Mouse (Mus musculus) hindbrain, embryonic 15.5 days (tissue): Measurements from ENCODE around the gene Gm11042. TPM values are rescaled to one million over a fixed set of nuclear protein-coding genes. Genes with fewer than 3 reads are reported as not detected.
A peak's percentile ranks its signal among the peaks of the same experiment; 100 is the strongest.

Source experiments
- ATAC-seq: fragments of 200-750 bp; cut with Nextera tagmentation; 2 replicates; pipeline ENCODE4 v1.8.0; 2017; ENCODE audit warnings: low read depth, moderate number of reproducible peaks, moderate TSS enrichment; ENCODE audit not compliant: low FRiP score
- H3K27ac ChIP-seq: fragments of 300-500 bp; sonication (generic); replicated peaks from 2 replicates; pipeline ENCODE4 v1.5.1; 2015; ENCODE audit warnings: mild to moderate bottlenecking, inconsistent platforms
- H3K27me3 ChIP-seq: fragments of 300-500 bp; sonication (generic); 2 replicates; pipeline ENCODE4 v1.6.1; 2015; ENCODE audit warnings: control low read depth, inconsistent platforms
- H3K36me3 ChIP-seq: fragments of 300-500 bp; sonication (generic); 2 replicates; pipeline ENCODE4 v1.6.1; 2015; ENCODE audit warnings: control low read depth, inconsistent platforms
- H3K4me1 ChIP-seq: fragments of 300-500 bp; sonication (generic); replicated peaks from 2 replicates; pipeline ENCODE4 v1.6.1; 2015; ENCODE audit warnings: control low read depth, inconsistent platforms
- H3K4me2 ChIP-seq: fragments of 300-500 bp; sonication (generic); 2 replicates; pipeline ENCODE4 v1.6.1; 2015; ENCODE audit warnings: moderate library complexity, mild to moderate bottlenecking, inconsistent platforms
- H3K4me3 ChIP-seq: fragments of 300-500 bp; sonication (generic); 2 replicates; pipeline ENCODE4 v1.5.1; 2015; ENCODE audit warnings: mild to moderate bottlenecking, inconsistent platforms
- H3K9ac ChIP-seq: fragments of 300-500 bp; sonication (generic); 2 replicates; pipeline ENCODE4 v1.6.1; 2015; ENCODE audit warnings: inconsistent platforms
- H3K9me3 ChIP-seq: fragments of 300-500 bp; sonication (generic); 2 replicates; pipeline ENCODE4 v1.6.1; 2016; ENCODE audit warnings: control low read depth, inconsistent platforms
- WGBS: fragments of 180-500 bp; shearing (Covaris S2); methylation state at CpG from one replicate; pipeline ENCODE4 v1.1.7; 2015; 5-methylcytosine and 5-hydroxymethylcytosine counted together
- polyA plus RNA-seq: library from polyadenylated mRNA; unstranded; fragments of >200 nt; fragmentation: Nextera tagmentation; extraction: Ambion mirVana; gene quantifications from 2 replicates; pipeline ENCODE4 v1.2.1, GENCODE M21; 2015

The Gm11042 gene
- polyA plus RNA-seq, 1 experiment from 2014 or later, result not detected

DNA sequence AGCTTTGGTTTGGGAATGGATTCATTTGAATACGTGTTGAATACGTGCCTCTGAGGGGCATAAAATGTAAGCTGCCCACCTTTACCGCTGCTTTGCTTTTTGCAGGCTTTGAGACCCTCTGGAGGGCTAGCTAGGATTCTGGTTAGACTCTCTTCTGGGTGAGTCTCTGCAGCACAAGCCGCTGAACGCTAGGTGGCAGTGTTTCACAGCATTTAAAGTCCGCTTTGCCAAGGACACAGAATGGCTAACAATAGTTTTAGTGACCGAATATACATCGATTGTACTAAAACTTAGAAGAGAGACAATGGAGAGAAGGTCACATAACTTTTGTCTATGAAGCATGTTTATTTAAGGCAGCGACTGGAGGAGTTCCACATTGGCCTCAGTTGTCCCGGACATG is 4.1 kb upstream of the Gm11042 start:
- H3K27ac ChIP-seq, result no peak overlapping the region
- H3K36me3 ChIP-seq, result no peaks in the 10 kb centered on the region
- 0 out of 2 replicates have a peak, but pooled peaks cover 3% of the 10 kb centered on the region for H3K4me1 ChIP-seq
- peak overlapping the region; percentile 30; the same call in 1 of the 2 replicates for H3K4me2 ChIP-seq
- WGBS, result 13% methylated on average over 10 of the region's 10 CpGs
- peak; percentile 55; the same call in 1 of the 2 replicates for ATAC-seq
- no peaks in the 10 kb centered on the region for H3K9me3 ChIP-seq
- H3K9ac ChIP-seq, result no peak overlapping the region
- H3K27me3 ChIP-seq, result no peaks in the 10 kb centered on the region
- no peak overlapping the region for H3K4me3 ChIP-seq

DNA sequence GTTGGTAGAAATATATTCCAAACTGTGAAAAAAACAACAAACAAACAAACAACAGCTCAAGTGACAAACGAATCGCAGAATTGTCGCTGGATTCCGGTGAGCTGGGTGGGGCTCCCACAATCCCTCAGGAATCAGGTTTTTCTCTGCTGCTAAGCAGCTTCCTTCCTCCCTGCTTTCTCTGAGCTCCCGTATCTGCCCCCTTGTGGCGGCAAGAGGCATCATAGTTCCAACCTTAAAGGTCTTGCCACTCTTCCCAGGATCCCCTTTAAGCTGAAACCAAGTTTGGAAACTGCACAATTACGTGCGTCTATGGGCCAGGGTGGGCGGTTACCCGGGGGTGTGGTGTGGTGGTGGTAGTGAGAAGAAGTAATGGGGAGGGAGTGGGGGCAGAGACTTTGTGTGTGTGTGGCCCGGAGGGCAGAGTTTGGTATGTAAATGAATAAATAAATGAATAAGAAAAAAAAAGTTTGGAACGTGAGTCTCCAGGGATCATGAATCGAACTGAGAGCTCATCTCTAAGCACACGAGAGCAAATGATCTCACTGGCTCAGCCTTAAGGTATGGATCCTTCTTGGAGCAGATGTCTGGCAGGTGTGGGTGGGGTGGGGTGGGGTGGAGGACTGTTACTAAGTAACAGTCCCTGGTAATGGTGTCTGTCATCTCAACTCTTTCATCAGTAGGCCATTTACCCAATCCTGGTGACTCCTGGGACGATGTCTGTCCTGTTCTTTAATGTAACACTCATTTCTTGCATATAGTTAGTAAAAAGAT is 980 bp upstream of the Gm11042 start:
- Histone ChIP-seq H3K4me1 (0 out of 2 replicates have a peak, but pooled peaks cover 3% of the 10 kb centered on the region), H3K4me3 (peak overlapping the region; percentile 50), H3K9ac (peak overlapping the region; percentile 69), H3K4me2 (peak overlapping the region; percentile 63), H3K36me3 (no peaks in the 10 kb centered on the region), H3K27ac (peak overlapping the region; percentile 88), H3K27me3 (no peaks in the 10 kb centered on the region), H3K9me3 (no peaks in the 10 kb centered on the region)
- peak; percentile 85 for ATAC-seq
- 16% methylated on average over 15 of the region's 15 CpGs for WGBS

DNA sequence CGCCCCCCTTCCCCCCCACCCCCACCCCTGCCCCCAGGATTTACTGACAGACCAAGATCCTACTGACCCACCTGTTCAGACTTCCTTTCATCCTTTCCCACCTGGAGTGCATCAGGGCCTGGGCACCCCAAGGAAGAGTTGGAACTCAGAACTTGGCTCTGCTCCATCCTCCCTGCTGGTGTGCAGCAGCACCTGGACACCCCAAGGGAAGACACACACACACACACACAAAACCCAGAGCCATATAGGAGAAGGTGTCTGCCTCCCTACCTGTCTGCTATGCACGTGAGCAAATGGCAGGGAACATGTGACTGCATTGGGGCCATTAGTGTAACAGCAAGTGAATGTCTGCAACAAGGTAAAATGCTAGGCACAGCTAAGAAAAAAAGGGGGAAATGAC is 973 bp downstream of the Gm11042 start:
- no peak overlapping the region for H3K4me3 ChIP-seq
- H3K9ac ChIP-seq, result no peak overlapping the region
- no peak for ATAC-seq
- H3K27ac ChIP-seq, result no peak overlapping the region
- WGBS, result 50% methylated on average over 1 of the region's 2 CpGs
- H3K36me3 ChIP-seq, result no peaks in the 10 kb centered on the region
- no peaks in the 10 kb centered on the region for H3K9me3 ChIP-seq
- H3K4me2 ChIP-seq, result no peak overlapping the region
- H3K4me1 ChIP-seq, result 0 out of 2 replicates have a peak, but pooled peaks cover 3% of the 10 kb centered on the region
- H3K27me3 ChIP-seq, result no peaks in the 10 kb centered on the region

DNA sequence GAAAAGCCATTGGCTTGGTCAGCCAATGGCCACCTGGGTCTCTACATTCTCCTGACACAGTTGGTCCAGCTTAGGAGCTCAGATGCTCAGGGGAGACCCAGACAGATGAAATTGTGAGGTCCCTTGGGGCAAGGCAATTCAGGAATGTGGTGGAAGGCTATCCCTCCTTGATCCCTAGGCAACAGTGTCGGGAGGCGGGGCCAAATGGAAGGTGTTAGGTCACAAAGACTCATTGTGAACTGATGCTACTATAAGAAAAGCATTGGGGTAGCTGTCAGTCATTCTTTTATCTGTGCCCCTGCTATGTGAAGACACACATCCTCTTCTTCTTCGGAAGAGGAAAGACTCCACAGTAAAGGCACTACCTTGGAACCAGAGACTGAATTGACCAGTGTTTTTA is 3.6 kb downstream of the Gm11042 start:
- H3K36me3 ChIP-seq, result no peaks in the 10 kb centered on the region
- H3K9ac ChIP-seq, result no peak overlapping the region
- H3K27ac ChIP-seq, result no peak overlapping the region
- no peak for ATAC-seq
- WGBS, result 77% methylated on average over 3 of the region's 3 CpGs
- H3K27me3 ChIP-seq, result no peaks in the 10 kb centered on the region
- no peaks in the 10 kb centered on the region for H3K9me3 ChIP-seq
- H3K4me2 ChIP-seq, result no peak overlapping the region
- no peak overlapping the region for H3K4me3 ChIP-seq
- 0 out of 2 replicates have a peak, but pooled peaks cover 3% of the 10 kb centered on the region for H3K4me1 ChIP-seq

DNA sequence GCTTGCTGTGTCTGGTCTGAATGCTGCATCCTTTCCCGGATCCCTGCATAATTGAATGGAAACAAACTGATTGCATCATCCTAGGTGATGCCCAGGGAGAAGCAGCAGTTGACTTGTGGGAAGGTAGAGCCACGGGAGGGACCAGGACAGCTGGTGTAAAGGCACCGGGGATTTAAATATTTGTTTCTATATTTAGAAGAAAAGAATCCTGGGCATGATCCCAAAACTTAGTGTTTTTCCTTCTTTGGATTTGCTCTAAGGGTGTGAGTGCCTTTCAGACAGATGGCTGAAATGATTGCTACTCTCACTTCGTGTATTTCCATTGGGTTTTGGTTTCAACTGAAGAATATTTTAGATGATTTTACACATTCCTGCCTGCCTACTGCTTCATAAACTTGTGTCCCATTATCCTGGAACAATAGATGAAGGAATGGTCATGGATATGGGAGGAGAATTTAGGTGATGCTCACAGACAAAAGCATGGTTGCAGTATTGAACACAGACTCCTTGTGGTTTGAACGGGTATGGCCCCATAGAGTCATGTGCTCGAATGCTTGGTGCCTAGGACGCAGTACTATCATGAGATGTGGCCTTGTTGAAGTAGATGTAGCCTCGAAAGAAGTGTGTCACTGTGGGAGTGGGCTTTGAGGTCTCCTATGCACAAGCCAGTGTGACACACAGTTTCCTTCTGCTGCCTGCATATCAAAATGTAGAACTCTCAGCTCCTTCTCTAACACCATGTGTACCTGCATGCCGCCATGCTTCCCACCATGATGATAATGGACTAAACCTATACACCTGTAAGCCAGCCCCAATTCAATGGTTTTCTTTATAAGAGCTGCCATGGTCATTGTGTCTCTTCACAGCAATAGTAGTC is 12.5 kb downstream of the Gm11042 start:
- Histone ChIP-seq H3K4me2 (no peak overlapping the region), H3K4me1 (no peaks in the 10 kb centered on the region), H3K4me3 (no peak overlapping the region), H3K27ac (no peak overlapping the region), H3K36me3 (no peaks in the 10 kb centered on the region), H3K27me3 (no peaks in the 10 kb centered on the region), H3K9ac (no peak overlapping the region), H3K9me3 (no peaks in the 10 kb centered on the region)
- 79% methylated on average over 9 of the region's 9 CpGs for WGBS
- no peak for ATAC-seq

DNA sequence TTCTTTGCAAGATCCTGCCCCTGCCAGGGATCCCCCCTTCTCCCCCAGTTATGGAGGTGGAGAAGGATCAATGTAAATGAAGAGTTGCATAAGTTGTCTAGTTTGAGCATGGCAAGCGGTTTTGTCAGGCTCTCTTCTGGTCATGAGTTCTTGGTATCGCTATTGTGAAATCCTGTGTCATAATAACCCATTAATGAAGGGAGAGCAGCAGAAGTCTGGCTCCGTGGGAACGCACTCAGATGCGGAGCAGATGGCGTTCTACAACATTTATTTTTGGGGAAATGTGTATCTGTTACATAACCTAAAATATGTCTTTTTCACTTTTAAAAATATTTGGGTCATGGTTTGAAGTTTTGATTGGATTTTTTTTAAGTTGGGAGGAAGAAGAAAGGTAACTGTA is 14.6 kb downstream of the Gm11042 start:
- no peaks in the 10 kb centered on the region for H3K36me3 ChIP-seq
- ATAC-seq, result no peak

DNA sequence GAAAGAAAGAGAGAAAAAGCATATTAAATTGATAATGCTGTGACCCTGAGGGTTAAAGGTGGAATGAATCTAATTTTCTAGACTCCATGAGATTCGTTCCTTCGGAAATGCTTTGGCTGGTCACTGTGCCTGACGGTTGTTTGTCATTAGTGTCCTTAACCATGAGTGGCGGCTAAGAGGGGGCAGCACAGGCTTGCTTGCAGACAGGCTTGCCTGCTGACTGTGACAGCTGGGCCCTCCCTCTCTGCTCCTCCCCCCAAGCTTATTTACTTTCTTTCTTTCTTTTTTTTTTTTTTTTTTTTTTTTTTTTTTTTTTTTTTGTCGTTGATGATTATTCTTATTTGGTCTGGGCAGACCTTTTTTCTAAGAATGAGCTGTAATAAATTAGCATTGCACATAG is 19.8 kb downstream of the Gm11042 start:
- H3K36me3 ChIP-seq, result no peaks in the 10 kb centered on the region
- no peak overlapping the region for H3K4me3 ChIP-seq
- WGBS, result 50% methylated on average over 5 of the region's 5 CpGs
- H3K4me1 ChIP-seq, result no peaks in the 10 kb centered on the region; the same call in 1 of the 2 replicates
- H3K27ac ChIP-seq, result no peak overlapping the region
- H3K9ac ChIP-seq, result no peak overlapping the region
- H3K9me3 ChIP-seq, result no peaks in the 10 kb centered on the region
- ATAC-seq, result no peak
- H3K4me2 ChIP-seq, result no peak overlapping the region
- H3K27me3 ChIP-seq, result 0 out of 2 replicates have a peak, but pooled peaks cover 3% of the 10 kb centered on the region

More for the DNA sequence above, 14.6 kb downstream of the Gm11042 start:
- H3K27ac ChIP-seq, result no peak overlapping the region
- WGBS, result 87% methylated on average over 6 of the region's 6 CpGs
- H3K9me3 ChIP-seq, result no peaks in the 10 kb centered on the region
- no peak overlapping the region for H3K9ac ChIP-seq
- no peaks in the 10 kb centered on the region for H3K4me1 ChIP-seq
- no peak overlapping the region for H3K4me3 ChIP-seq
- no peaks in the 10 kb centered on the region for H3K27me3 ChIP-seq
- no peak overlapping the region for H3K4me2 ChIP-seq

DNA sequence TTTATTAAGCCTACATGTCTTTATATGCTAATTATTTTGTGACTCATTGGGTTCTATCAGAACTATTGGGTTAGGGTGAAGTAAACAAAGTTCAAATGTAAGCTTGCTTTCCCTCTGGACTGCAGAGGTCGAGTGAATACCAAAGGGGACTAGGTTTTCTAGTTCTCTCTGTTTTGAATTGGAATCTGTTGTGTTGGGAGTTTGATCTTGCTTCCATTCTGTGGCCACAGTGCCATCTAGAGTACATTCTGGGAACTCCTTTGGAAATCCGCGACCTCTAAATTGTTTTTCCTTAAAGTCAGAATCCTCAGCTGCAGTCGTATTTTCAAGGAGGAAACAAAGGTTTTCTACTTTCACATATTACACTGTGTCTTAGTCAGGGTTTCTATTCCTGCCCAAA is 22.6 kb downstream of the Gm11042 start:
- Histone ChIP-seq H3K4me1 (peaks cover 3% of the 10 kb centered on the region), H3K9me3 (no peaks in the 10 kb centered on the region), H3K27ac (no peak overlapping the region), H3K9ac (no peak overlapping the region), H3K36me3 (no peaks in the 10 kb centered on the region), H3K4me2 (no peak overlapping the region), H3K4me3 (no peak overlapping the region), H3K27me3 (0 out of 2 replicates have a peak, but pooled peaks cover 3% of the 10 kb centered on the region)
- WGBS, result 6% methylated on average over 4 of the region's 4 CpGs
- no peak for ATAC-seq

DNA sequence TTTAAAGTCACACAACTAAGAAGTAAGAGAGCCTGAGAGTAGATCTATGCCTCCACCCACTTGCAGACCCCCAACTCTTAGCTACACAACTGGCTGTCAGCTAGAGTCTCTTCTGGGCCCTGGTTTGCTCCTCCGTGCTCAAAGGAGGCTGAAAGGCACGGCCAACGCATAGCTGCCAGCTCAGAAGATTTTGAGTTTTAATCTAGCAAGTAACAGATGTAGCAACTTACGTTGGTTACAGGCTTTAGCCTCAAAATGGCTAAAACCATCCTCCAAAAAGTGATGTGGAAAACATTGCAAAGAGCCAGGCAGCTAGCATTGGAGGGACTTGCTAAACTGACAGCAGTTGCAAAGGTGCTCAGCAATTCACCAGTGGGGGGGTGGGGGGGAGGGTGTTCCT is 25.2 kb downstream of the Gm11042 start:
- no peaks in the 10 kb centered on the region for H3K9me3 ChIP-seq
- peaks cover 3% of the 10 kb centered on the region for H3K4me1 ChIP-seq
- H3K4me2 ChIP-seq, result no peak overlapping the region
- H3K36me3 ChIP-seq, result no peaks in the 10 kb centered on the region
- no peak overlapping the region for H3K27ac ChIP-seq
- 0 out of 2 replicates have a peak, but pooled peaks cover 3% of the 10 kb centered on the region for H3K27me3 ChIP-seq
- no peak for ATAC-seq
- no peak overlapping the region for H3K9ac ChIP-seq
- no peak overlapping the region for H3K4me3 ChIP-seq
- 90% methylated on average over 4 of the region's 4 CpGs for WGBS

DNA sequence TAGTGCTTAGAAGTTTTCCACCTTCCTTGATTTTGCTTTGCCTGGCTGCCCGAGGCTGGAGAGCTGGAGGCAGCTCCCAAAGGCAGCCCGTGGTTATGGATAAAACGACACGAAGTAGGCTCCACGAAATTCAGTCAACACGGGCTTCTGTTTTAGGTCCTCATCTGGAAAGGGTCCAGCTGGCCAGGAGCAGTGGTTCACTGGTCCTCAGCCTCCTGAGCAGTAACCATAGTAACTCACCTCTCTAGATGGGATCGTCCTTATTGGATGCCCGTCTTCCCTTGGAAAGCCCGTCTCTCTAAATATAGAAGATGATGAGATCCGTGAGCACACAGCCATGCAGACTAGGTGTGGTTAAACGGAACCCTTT is 31.5 kb downstream of the Gm11042 start:
- Histone ChIP-seq H3K36me3 (no peaks in the 10 kb centered on the region), H3K4me3 (peak overlapping the region; percentile 50), H3K9ac (peak overlapping the region; percentile 14), H3K4me2 (peak overlapping the region; percentile 89), H3K27me3 (0 out of 2 replicates have a peak, but pooled peaks cover 4% of the 10 kb centered on the region), H3K27ac (no peak overlapping the region; the same call in 1 of the 2 replicates), H3K4me1 (peaks cover 21% of the 10 kb centered on the region), H3K9me3 (no peaks in the 10 kb centered on the region)
- 1% methylated on average over 11 of the region's 11 CpGs for WGBS
- peak; percentile 40; the same call in 1 of the 2 replicates for ATAC-seq

DNA sequence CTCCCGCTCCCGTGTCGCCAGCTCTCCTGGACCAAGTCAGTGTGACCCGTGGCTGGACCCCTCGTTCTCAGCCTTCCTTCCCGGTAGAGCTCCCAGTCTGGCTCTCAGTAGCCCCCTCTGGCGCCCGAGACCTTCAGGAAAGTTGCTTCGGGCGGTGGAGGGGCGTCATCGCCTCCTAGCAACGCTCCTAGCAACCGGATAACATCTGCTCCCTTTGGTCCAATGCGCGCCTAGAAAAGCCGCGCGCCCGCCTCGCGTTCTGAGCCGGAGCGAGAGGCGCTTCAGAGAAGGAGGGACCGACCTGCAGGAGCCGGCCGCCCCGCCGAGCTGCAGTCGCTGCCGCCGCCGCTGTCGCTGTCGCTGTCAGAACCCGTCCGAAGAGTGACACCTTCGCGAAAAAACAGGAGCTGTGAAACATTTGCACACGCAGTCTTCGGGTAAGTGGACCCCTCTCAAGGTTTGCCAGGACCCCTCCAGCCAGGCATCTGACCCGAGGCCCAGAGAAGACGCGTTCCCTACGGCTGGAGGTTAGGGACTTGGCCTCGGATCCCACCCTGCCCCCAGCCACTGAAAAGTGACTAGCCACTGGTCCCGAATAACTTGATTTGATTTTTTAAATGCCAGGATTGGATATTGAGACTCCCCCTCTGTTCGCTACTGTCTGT is 32.0 kb downstream of the Gm11042 start:
- H3K9me3 ChIP-seq, result no peaks in the 10 kb centered on the region
- H3K9ac ChIP-seq, result peak overlapping the region; percentile 31
- peak; percentile 94 for ATAC-seq
- under 1% methylated on average over 49 of the region's 49 CpGs for WGBS
- H3K27ac ChIP-seq, result no peak overlapping the region; the same call in 1 of the 2 replicates
- H3K4me3 ChIP-seq, result peak overlapping the region; percentile 50
- H3K4me2 ChIP-seq, result peak overlapping the region; percentile 89
- no peaks in the 10 kb centered on the region for H3K36me3 ChIP-seq
- 0 out of 2 replicates have a peak, but pooled peaks cover 4% of the 10 kb centered on the region for H3K27me3 ChIP-seq
- H3K4me1 ChIP-seq, result peaks cover 21% of the 10 kb centered on the region
